In genomic region chr4:155283001-155283503, GRCm38 (mm10) we compare ENCODE assay signal across 8 mouse cellular contexts. TPM values are rescaled to one million over a fixed set of nuclear protein-coding genes. Genes with fewer than 3 reads are reported as not detected.
A peak's percentile ranks its signal among the peaks of the same experiment; 100 is the strongest.
DNase-seq lines count a peak whose midpoint lies in the region; ATAC-seq and TF ChIP-seq lines count a peak whose summit lies in the region.

No protein-coding gene starts in this region.

- TF ChIP-seq EP300 in heart, adult 2 months (IDR thresholded peaks at IDR 0.05; ENCODE audit: insufficient read depth, low read depth, low read length): no peak

- no peak overlapping the region for H3K4me3 ChIP-seq in testis, adult 2 months (ENCODE audit: control insufficient read depth, low read depth, low read length)
- no peak overlapping the region for H3K4me3 ChIP-seq in heart, adult 2 months
- 0 out of 2 replicates have a peak overlapping the region, but pooled peaks have one; percentile 2 for H3K4me3 ChIP-seq in kidney, embryonic 14.5 days (ENCODE audit: low read length)
- H3K4me3 ChIP-seq in neural tube, embryonic 12.5 days: no peak overlapping the region

- no peaks in the 10 kb centered on the region for H3K79me2 ChIP-seq in heart, adult 2 months (replicated peaks; ENCODE audit: control insufficient read depth, insufficient read depth, low read length)

- no peak for TF ChIP-seq CTCF in testis, adult 2 months (IDR thresholded peaks at IDR 0.05; ENCODE audit: control insufficient read depth, insufficient read depth, insufficient replicate concordance, low read depth, low read length)
- TF ChIP-seq CTCF in heart, adult 2 months (IDR thresholded peaks at IDR 0.05): no peak

- intact Hi-C loops in heart, adult 2 months (cut with DNase I): no loop called here

- 17% methylated on average over 11 of the region's 11 CpGs for WGBS in heart, adult 2 months
- WGBS in kidney, embryonic 14.5 days: 8% methylated on average over 11 of the region's 11 CpGs
- WGBS in neural tube, embryonic 12.5 days: 25% methylated on average over 10 of the region's 11 CpGs

- H3K36me3 ChIP-seq in testis, adult 2 months (ENCODE audit: control insufficient read depth, insufficient read depth, low read length): no peaks in the 10 kb centered on the region
- H3K36me3 ChIP-seq in heart, adult 2 months (ENCODE audit: control insufficient read depth, insufficient read depth, low read length): no peaks in the 10 kb centered on the region
- no peaks in the 10 kb centered on the region for H3K36me3 ChIP-seq in kidney, embryonic 14.5 days (ENCODE audit: control insufficient read depth, insufficient read depth, low read length)
- no peaks in the 10 kb centered on the region; the same call in 1 of the 2 replicates for H3K36me3 ChIP-seq in neural tube, embryonic 12.5 days

- H3K9ac ChIP-seq in heart, adult 2 months (ENCODE audit: low read depth, low read length): no peak overlapping the region
- H3K9ac ChIP-seq in kidney, embryonic 14.5 days (ENCODE audit: low read depth, low read length): peak overlapping the region; percentile 20; the same call in 1 of the 2 replicates
- no peak overlapping the region for H3K9ac ChIP-seq in neural tube, embryonic 12.5 days

- H3K4me2 ChIP-seq in kidney, embryonic 14.5 days (replicated peaks; ENCODE audit: low read depth, low read length): peak overlapping the region; percentile 33
- H3K4me2 ChIP-seq in neural tube, embryonic 12.5 days (replicated peaks): peak overlapping the region; percentile 31

- peak overlapping the region; percentile 46; the same call in 1 of the 2 replicates for H3K27ac ChIP-seq in testis, adult 2 months (ENCODE audit: control insufficient read depth, insufficient read depth, low read depth, low read length)
- no peak overlapping the region; the same call in 1 of the 2 replicates for H3K27ac ChIP-seq in heart, adult 2 months
- H3K27ac ChIP-seq in kidney, embryonic 14.5 days (ENCODE audit: low read depth, low read length): peak overlapping the region; percentile 74
- peak overlapping the region; percentile 43; the same call in 1 of the 2 replicates for H3K27ac ChIP-seq in neural tube, embryonic 12.5 days

- TF ChIP-seq POLR2A in testis, adult 2 months (IDR thresholded peaks at IDR 0.05; ENCODE audit: control insufficient read depth, low read depth, low read length): no peak
- no peak for TF ChIP-seq POLR2A in heart, adult 2 months (IDR thresholded peaks at IDR 0.05; ENCODE audit: insufficient read depth, low read depth, low read length)

- 0 out of 2 replicates have a peak, but pooled peaks cover 2% of the 10 kb centered on the region for H3K9me3 ChIP-seq in kidney, embryonic 14.5 days (ENCODE audit: control insufficient read depth, low read length)
- no peaks in the 10 kb centered on the region for H3K9me3 ChIP-seq in neural tube, embryonic 12.5 days

- no peaks in the 10 kb centered on the region for H3K27me3 ChIP-seq in testis, adult 2 months (ENCODE audit: control insufficient read depth, insufficient read depth, low read length)
- no peaks in the 10 kb centered on the region for H3K27me3 ChIP-seq in heart, adult 2 months (ENCODE audit: control insufficient read depth, insufficient read depth, low read length)
- no peaks in the 10 kb centered on the region for H3K27me3 ChIP-seq in kidney, embryonic 14.5 days (ENCODE audit: control insufficient read depth, insufficient read depth, low read length)
- H3K27me3 ChIP-seq in neural tube, embryonic 12.5 days (replicated peaks): no peaks in the 10 kb centered on the region

- DNase-seq in testis, postnatal 14 days (ENCODE audit: low spot score): no peak
- DNase-seq in heart, adult 2 months: peak; percentile 34 to 38
- no peak for DNase-seq in natural killer cell, adult 2 months (ENCODE audit: low spot score in 2 of 2)
- no peak for DNase-seq in left cerebral cortex, adult 9 months (ENCODE audit: low spot score in 2 of 2)
- no peak for DNase-seq in thymus, adult 18-20 months

- peaks cover 2% of the 10 kb centered on the region; the same call in 1 of the 2 replicates for H3K4me1 ChIP-seq in testis, adult 2 months (ENCODE audit: control insufficient read depth, insufficient read depth, low read length)
- H3K4me1 ChIP-seq in heart, adult 2 months (ENCODE audit: control insufficient read depth, insufficient read depth, low read length): peaks cover 5% of the 10 kb centered on the region
- peaks cover 37% of the 10 kb centered on the region for H3K4me1 ChIP-seq in kidney, embryonic 14.5 days (ENCODE audit: control insufficient read depth, insufficient read depth, low read length)
- H3K4me1 ChIP-seq in neural tube, embryonic 12.5 days: peaks cover 19% of the 10 kb centered on the region

- ATAC-seq in kidney, embryonic 14.5 days (ENCODE audit: low FRiP score, low TSS enrichment): peak; percentile 64
- no peak for ATAC-seq in neural tube, embryonic 12.5 days (ENCODE audit: low FRiP score, low read depth)

RNA-seq across cellular contexts. Expression of gene Faap20, which starts 33.5 kb away (rescaled TPM):
- 12.4 and 12.7 TPM in 2 replicates for polyA plus RNA-seq in testis, adult 2 months (2012; rRNA removed)
- total RNA-seq in heart, adult 2 months (2021): 10 to 100 TPM; 14.4 to 16.7 TPM
- polyA plus RNA-seq in heart, adult 2 months (2012; rRNA removed): 26.7 and 30.3 TPM in 2 replicates
- 63.4 and 73.8 TPM in 2 replicates for polyA plus RNA-seq in kidney, embryonic 14.5 days (2014; fragmentation: Nextera tagmentation; extraction: Ambion mirVana)
- 87.5 and 89.3 TPM in 2 replicates for polyA plus RNA-seq in neural tube, embryonic 12.5 days (2016; fragmentation: Nextera tagmentation; extraction: Ambion mirVana)

Comparison
In these comparisons a context has a peak if more than half of its experiments do, and no peak if none do; other contexts are left out.
1. DNase-seq: peak in heart, adult 2 months (2 of 2); none in testis, postnatal 14 days (single experiment), natural killer cell, adult 2 months (0 of 2), left cerebral cortex, adult 9 months (0 of 2) and thymus, adult 18-20 months (0 of 2).